Mouse (Mus musculus) mouse trophoblast stem cell (cell line): ENCODE data around the gene Cntnap2.
"Not testable (repeated sequence)": the region's sequence is repeated elsewhere in the genome, so short reads cannot be mapped to it uniquely, and the experiment has no call there.

Experiments
- in situ Hi-C, 2 experiments: fragments of 300-500 bp; cut with MseI, MboI; formaldehyde crosslinking; loops; 2 replicates in 1 of 2; 3 replicates in 1 of 2; pipeline ENCODE4 v1.15.1; 2025

Gene Cntnap2

DNA sequence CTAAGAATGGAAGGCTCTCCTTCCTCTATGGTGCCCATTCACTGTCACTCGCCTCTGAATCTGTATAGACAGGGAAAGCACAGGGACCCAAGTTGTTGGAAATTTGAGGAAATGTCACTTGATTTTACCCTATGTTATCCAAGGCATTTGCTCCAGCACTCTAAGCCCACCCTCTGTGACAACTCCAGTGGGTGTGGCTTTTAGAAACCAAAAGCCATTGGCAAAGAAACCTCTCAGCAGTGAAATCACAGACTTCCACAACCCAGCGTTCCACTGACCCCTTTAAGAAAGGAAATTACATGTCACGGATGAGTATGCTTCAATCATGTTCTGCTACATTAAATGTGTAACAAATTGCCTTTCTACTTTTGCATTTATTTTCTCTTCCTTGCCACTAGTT is 1904.5 kb downstream of the Cntnap2 start:
- in situ Hi-C loops = no loop called here

DNA sequence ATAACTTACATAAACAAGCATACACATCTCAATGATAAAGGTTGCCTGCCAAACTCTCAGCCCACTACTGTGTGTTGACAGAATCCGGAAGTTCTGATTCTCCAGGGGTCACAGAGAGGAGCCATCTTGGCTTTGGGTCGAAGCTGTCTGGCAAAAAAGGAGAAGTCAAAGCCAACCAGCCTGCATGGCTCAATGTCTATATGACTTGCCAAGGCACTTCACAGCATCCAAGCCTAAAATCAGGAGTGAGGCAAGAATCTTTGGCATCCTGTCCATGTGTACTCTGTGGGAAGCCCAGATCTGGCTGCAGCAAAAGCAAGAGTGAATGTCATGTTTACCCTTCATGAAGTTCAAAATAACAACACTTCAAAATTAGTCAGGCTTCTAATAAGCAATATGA is 1913.5 kb downstream of the Cntnap2 start:
- in situ Hi-C loops = no loop called here

DNA sequence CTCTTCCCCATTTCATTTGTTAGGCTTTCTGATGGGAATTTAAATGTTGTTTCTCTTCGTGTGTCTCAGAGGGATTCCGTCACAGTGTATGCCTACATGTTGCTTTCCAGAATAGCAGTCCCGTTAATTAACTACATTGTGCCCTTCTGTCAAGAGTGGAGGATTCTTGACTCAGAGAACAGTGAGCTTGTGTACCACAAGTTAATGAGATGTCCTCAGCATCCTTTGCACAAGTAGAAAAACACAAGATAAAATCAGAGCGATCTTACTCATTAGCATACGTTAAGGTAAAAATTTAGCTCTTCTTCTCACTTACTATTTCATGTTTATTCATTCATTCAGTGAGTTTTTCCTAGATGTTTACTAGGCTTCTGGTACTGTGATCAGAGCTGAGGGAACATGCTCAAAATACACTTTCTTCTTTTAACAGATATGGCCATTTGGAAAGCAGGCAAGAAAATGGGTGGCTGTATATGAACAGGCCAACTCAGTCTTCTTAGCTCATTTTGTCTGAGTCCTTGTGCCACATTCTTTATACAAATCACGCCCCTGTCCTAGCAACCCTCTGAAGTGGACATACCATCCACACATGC is 1936.9 kb downstream of the Cntnap2 start:
- in situ Hi-C loops = no loop called here

DNA sequence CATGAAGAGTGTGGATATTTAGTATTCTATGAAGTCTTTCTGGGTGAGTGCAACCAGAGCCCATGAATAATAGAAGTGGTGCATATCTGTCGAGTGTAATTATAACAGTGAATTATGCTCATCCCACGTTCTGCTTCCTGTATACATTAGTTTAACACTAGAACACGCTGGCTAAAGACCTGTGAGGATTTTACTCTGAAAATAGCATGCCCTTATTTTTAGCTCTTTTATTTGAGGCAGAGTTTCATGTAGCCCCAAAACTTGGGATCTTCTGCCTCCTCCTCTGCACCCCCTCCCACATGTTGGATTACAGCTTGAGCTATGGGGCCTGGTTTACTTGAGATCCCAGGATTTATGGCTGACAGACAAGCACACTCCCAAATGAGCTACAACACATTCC is 1945.3 kb downstream of the Cntnap2 start:
- in situ Hi-C loops = no loop called here

DNA sequence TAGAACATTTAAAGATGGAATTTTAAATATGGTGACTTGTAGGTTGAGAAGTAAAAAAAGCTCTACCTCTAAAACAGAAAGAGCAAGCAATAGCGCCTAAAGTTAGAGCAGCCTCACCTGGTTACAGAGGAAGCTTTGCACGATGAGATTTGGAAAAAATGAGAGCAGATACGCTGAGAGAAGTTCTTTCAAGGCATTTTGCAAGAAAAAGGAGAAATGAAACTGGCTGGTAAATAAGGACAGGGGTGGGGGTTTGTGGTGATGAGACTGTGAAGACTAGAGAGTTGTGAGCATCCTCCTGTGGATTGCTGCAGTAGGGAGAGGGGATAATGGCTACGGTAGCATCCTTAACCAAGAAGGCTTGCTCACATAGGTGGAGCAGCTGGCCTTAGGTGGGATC is 1953.8 kb downstream of the Cntnap2 start:
- in situ Hi-C loops = no loop called here

DNA sequence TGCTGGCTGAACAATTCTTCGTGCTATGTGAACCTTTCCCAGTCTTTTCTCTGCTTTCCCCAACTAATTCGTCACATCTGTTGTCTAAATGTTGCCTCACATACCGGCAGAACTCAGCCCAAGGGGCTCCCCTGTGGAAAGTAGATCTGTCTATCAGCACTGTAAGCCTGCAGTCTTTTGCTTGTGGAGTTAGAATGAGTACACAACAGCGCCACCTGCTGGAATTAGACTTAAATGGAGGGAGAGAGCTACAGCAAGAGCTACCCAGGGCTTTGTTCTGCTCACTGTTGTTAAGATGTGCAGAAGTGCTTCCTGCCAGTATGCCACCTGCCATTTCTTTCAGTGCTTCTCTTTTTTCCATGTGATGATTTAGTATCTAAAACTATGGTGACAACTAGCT is 1954.4 kb downstream of the Cntnap2 start:
- in situ Hi-C loops = no loop called here

DNA sequence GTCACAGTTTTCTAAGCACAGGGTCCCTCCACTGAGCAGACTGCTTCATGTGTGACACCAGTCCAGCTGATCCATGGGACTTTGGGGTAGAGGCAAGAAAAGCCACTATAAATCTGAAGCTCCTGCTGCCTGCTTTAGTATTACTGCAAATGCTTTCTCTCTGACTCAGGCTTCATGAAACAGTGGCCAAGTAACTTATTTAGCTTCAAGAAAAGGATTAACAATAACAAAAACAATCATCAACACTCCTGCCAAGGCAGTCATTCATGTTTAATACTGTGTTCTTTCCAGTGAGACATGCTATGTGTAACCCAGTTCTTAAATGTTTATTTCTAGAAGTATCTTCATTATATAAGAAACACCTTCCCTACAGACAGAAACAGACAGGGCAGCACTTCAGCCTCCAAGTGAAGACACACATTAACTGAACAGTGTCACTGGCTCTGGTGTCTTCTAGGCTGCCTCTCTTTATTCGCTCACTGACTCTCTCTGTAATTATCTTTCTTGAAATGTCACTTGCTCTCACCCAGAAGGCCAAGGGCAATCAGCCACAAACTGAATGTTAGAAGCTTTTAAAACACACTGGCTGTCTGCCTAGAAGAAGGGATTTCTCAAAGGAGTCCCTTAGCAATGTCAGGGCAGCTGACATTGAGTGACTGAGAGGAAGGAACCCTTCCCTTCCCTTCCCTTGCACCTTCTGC is 1955.9 kb downstream of the Cntnap2 start:
- in situ Hi-C loops = no loop called here

DNA sequence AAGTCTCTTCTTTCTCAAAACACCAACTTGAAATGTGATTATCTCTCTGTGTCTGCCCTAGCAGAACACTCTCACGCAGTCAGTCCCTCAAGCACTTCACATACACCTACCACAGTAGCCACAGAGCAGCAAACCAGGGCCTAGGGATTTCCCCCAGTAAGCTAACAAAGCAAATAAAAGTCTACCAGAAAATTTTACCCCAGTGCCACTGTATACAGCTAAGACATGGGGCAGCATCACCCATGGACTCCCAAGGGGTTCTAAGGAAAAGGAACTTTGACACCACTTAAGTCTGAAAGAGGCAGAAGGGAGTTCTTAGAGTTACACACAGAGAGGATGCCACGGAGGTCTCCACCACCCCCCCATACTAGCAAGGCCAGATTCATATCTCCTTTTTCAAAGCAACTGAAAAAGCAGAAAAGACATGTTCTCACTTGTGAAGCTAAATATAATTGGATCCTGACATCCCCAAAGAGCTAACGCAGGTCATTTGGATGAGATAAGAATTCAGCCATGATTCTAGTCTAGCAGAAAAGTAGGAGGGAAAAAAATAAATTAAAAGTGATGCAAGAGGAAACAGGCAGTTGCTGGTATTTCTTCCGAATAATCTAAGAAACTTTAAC is 1967.0 kb downstream of the Cntnap2 start:
- in situ Hi-C loops = no loop called here

DNA sequence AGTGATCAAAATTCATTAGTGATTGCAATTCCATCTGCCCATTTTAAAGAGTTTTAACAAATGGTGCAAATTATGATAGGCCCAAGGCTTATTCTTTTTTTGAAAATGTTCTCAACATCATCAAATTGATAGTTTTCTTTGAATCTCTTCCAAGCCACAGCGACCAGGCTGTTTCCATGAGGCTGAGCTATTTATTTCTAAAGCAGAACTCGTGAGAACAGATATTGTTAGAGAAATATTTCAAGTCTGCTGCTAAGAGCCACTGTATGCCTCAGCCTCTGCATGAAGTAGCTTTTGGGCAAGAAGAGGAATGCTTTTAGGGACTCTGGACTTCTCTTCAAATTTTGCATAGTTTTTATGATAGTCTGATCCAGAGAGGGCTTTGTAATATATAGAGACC is 1972.2 kb downstream of the Cntnap2 start:
- in situ Hi-C loops = no loop called here

DNA sequence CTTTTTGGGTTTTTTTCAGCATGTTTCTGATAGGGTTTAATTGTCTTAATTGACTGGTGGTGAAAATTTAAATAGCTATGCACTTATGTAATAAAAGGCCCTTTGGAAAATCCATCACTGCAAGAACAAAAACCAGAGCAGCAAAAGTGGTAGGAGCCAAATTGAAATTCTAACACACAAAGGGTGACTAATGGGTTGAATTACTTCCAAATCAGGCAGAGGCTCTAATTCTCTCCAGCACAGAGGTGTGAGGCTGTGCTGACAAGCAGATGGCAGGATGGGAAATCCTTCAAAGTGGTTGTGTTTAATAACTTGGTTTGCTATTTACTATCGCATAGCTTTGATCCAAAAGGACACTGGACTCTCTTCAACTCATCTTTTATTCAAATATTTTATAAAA is 1983.4 kb downstream of the Cntnap2 start:
- in situ Hi-C loops = no loop called here

DNA sequence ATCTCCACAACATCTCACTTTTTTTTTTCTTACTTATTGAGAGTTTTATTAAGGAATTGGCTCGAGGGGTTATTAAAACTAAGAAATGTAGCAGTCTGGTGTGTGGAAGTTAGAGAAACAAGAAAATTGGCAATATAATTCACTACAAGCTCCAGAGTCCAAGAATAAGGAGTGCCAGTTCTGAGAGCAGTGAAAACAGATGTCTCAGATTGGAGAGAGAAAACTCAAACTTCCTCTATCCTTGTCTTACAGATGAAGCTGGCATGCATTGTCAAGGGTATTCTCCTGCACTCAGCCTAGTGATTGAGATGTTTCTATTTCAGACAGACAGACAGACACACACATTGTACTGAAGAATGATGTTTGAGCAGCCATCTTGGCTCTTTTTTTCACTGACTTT is 1984.4 kb downstream of the Cntnap2 start:
- in situ Hi-C loops = no loop called here

DNA sequence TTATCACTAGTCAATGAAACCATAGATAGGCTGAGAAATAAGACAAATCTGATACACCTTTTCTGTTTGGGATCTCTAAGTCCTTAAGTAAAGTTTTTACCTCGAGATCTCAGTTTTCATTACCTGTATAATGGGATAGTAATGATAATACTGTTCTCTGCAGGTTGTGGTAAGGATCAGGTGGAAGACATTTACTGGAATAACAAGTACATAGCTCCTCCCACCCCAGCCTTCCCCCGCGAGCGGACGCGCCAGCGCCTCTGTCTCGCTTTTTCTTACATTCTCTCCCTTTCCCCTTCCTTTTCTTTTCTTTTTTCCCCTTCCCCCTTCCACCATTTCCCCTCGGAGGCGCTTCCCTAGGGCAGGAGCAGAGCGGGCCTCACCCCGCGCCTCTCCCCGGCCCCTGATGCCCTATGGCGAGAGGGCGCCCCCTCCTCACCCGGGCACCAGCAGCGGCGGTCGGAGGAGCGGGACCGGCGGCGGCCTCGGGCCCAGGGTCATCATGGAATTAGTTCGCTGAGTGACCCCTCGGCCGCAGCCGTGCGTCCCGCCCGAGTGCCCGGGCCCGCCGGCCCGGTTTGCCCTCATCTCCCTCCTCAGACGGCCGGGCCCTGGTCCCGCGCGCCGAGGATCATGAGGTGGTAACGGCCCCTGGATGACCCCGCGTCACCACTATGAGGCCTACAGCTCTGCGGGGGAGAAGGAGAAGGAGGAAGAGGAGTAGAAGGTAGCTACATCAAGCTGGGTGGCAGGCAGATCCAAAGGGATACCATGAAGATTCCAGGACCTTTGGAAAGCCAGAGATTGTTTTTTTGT is 1985.4 kb downstream of the Cntnap2 start:
- in situ Hi-C loops = no loop called here

DNA sequence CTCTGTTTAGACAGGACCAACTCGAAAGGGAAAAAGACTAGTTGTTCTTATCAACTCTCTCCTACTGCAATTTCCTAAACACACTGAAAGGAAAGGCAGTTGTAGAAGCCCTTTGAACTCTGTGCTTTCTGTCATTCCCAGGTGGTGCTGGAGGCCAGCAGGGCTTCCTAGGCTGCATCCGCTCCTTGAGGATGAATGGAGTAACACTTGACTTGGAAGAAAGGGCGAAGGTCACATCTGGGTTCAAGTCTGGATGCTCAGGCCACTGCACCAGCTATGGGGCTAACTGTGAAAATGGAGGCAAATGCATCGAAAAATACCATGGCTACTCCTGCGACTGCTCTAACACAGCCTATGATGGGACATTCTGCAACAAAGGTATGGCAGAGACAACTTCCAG is 1989.9 kb downstream of the Cntnap2 start:
- in situ Hi-C loops = no loop called here

DNA sequence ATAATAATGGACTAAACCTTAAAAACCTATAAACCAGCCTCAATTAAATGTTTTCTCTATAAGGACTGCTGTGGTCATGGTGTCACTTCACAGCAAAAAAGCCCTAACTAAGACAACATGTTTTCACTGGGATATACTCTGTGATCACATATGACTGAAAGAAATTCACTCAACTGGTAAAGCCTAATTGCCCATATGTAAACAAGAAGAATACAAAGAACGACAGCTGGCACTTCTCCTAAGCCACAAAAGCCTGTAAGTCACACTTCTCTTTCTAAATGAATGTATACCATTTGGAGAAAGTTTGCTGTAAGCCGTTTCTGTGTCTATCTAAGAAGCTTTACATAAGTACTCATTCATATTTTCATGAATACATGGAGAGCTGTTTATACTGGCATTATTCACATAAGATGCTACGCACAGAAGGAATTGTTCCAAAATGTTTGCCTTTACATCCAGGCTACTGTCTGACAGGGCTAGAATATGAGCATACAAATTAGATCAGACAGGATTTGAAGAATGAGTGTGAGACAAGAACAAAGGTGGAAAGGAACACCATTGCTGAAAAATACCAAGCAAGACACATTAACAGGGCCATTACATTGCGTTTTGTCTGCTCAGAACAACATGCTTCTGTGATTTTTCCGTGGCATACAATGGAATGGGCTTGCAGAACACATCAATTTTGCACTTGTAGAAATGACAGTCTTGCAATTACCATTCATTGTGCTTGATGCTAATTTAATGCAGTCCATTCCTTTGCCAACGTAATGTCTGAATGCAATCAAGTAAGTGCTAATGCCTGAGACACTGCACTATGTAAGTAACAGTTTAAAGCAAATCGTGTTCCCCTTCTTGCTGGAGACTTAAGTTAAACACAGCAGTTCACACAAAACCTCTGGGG is 1991.4 kb downstream of the Cntnap2 start:
- in situ Hi-C loops = no loop called here

DNA sequence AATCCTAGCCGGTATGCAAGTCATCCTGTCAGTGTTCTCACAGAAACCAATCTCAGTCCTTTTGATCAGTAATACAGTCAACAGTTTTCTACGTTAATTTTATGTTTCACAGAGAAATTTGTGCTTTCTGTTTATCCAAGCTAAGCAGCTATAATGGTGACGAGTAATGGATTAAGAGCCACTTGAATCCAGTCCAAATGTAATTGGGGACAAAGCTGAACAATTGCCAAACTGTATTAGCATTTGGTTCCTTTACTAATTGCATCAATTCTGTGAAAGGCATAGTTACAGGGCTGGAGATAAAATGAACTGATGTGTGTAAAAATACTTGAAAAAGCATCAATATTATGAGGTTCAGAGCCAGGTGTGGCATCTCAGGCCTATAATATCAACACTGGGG is 2002.2 kb downstream of the Cntnap2 start:
- in situ Hi-C loops = no loop called here

DNA sequence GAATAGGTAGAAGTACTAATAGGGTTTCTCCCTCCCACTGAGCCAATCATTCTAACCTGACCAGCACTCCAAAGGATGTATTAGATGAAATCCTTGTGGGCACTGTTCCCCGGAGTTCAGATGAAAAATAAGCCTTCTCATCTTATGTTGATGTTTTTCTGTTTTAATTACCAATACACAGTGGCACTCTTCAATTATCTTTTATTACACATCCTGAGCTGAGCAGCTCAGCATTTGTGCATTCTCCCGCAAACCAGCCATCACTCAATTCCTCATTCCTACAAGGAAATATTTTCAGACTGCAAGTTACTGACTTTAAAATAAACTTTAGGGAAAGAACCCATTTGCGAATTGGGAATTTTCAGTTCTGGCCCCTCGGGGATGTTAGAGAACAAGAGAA is 2030.8 kb downstream of the Cntnap2 start:
- in situ Hi-C loops = no loop called here

DNA sequence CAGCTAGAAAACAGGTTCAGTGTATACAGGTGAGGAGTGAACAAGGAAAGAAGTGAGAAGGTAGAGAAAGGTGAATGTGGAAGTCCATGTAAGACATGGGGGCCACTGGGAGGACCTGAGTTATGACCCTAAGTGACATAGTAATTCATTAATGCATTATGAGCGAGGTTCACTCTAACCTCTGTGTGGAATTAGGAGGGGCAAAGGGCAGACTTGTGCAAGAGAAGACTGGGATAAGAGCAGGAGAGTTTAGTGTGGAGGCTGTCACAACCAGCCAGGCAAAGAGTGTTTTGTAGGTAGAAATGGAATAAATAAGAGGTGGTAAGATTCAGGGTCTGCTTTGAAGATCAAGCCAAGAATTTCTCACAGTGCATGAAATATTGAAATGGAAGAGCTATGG is 2045.8 kb downstream of the Cntnap2 start:
- in situ Hi-C loops = no loop called here

DNA sequence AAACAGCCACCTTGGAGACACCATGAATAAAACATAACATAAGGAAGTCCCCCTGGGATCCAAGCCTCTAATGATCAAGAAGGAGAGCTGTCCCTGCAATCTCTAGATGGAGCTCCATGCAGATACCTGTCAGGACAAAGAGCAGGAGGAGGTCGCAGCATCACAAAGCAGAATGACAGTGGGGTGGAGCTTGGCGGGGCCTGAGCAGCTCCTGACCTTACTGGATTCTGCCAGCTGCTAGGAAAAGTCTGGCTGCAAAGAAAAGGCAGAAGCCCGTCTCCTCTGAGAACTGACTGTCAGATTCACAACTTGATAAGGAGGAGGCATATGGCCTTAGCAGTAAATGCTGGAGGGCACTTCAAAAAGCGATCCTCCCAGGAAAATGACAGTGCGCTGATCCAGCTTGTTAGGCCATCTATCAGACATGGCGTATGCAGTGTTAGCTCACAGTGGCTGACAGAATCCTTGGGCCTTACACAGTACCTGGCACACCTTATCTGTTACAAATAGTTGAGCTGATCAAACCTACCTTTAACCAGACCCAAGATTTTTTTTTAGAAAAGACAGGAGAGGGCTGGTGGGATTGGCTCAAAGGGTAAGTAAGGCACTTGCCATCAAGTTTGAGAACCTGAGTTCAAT is 2050.5 kb downstream of the Cntnap2 start:
- in situ Hi-C loops = no loop called here

DNA sequence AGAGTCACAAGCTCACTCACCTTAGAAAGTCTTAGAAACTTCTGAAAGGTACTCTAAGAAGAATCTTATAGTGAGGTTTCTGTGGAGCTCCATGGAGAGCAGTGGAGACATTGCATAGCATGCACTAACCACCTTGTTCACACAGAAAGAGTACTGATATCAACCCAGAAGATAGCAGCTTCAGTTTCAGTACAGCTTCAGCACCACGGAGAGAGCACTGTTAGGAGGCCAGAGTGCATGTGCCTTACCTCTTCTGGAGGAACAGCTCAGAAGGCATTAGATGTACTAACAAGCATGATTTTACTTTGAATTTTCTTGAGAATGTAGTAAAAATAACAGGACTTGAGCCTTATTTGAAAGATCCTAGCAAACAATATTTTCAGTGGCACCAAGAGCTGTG is 2074.9 kb downstream of the Cntnap2 start:
- in situ Hi-C loops = not testable (repeated sequence)

DNA sequence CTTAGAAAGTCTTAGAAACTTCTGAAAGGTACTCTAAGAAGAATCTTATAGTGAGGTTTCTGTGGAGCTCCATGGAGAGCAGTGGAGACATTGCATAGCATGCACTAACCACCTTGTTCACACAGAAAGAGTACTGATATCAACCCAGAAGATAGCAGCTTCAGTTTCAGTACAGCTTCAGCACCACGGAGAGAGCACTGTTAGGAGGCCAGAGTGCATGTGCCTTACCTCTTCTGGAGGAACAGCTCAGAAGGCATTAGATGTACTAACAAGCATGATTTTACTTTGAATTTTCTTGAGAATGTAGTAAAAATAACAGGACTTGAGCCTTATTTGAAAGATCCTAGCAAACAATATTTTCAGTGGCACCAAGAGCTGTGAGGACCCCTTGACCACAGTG is 2093.9 kb downstream of the Cntnap2 start:
- in situ Hi-C loops = not testable (repeated sequence)
